Mouse (Mus musculus) cerebellum, adult 2 months (tissue): ENCODE data around the gene Rbmxl1.

Source experiments
- CTCF ChIP-seq: fragments of 200-500 bp; IDR thresholded peaks from 2 replicates; pipeline ENCODE4 v1.5.1; 2011; ENCODE audit warnings: low read depth, mild to moderate bottlenecking, control low read depth, low read length, moderate library complexity, borderline replicate concordance; ENCODE audit not compliant: insufficient read depth
- POLR2A ChIP-seq: fragments of 200-500 bp; IDR thresholded peaks from 2 replicates; pipeline ENCODE4 v1.6.1; 2011; ENCODE audit warnings: low read length, control low read depth, borderline replicate concordance; ENCODE audit not compliant: insufficient read depth

DNA sequence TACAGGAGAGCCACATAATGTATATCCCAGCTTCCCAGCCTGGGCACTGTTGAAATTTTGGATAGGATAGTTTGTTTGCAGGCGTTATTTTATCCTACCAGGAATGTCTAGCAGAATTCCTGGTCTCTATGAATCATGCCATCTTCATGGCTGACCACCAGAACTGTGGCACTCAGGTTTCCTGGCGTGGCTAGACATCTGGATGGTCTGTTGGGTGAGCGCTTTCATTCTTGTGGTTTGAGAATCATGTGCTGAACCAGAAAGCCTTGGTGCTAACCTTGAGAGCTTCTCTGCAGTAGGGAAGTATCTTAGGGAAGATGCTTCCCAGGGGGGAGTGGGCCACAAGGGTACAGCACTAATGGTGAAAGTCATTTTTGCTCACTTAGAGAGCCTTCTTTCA, 6.4 kb upstream of the Rbmxl1 start:
- TF ChIP-seq CTCF (no peak), POLR2A (no peak)
